Mouse (Mus musculus): ENCODE measurements around the gene Pam16.

DNA sequence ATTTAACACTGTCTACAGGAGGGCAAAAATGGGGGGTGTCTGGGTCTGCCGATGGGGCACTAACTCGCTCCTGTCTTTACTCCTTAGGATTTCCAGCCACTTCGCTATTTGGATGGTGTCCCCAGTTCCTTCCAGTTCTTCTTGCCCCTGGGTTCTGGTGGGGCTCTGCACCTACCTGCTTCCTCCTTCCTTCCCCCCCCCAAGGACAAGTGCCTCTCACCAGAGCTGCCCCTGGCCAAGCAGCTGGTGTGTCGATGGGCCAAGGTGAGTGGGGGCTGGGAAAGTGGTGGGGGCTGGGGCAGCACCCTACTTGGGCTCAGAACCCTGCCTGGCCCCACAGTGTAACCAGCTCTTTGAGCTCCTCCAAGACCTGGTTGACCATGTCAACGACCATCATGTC lies 13.6 kb downstream of the Pam16 start:
- no peak for TF ChIP-seq ZNF384 (IDR thresholded peaks at IDR 0.05; ENCODE audit: low read depth, low read length)
- no peak for TF ChIP-seq HCFC1 (IDR thresholded peaks at IDR 0.05; ENCODE audit: borderline replicate concordance, insufficient read depth, low read length)
